Mouse (Mus musculus) layer of hippocampus, adult 2 months (tissue): ENCODE measurements around the gene Olfr1510. TPM values are rescaled to one million over a fixed set of nuclear protein-coding genes. Genes with fewer than 3 reads are reported as not detected.
"Not testable (repeated sequence)": the region's sequence is repeated elsewhere in the genome, so short reads cannot be mapped to it uniquely, and the experiment has no call there.

Experiments
- DNase-seq, 2 experiments: peaks; one replicate each; pipeline ENCODE4 v3.0.0; 2022; ENCODE audit warnings: low spot score in 2 of 2
- H3K27ac ChIP-seq: fragments of 200-600 bp; 2 replicates; pipeline ENCODE4 v1.8.1; 2022
- H3K4me3 ChIP-seq: fragments of 200-600 bp; 2 replicates; pipeline ENCODE4 v1.8.1; 2022; ENCODE audit warnings: mild to moderate bottlenecking
- CTCF ChIP-seq: fragments of 200-600 bp; conservative IDR thresholded peaks from 2 replicates; pipeline ENCODE4 v1.8.1; 2022; ENCODE audit warnings: antibody characterized with exemption, mild to moderate bottlenecking, moderate library complexity
- long read RNA-seq, 2 experiments: library from polyadenylated mRNA; stranded (forward); transcript quantifications; one replicate each; pipeline ENCODE4 v2.0.0; 2021; ENCODE audit warnings: borderline mapping rate in 2 of 2
- total RNA-seq, 2 experiments: library from RNA; stranded (reverse); gene quantifications; 2 replicates each; pipeline ENCODE4 v1.2.3; 2021

Gene Olfr1510
- total RNA-seq = not detected
- long read RNA-seq, experiment 1 = 0 reads
- long read RNA-seq, experiment 2 = 0 reads

DNA sequence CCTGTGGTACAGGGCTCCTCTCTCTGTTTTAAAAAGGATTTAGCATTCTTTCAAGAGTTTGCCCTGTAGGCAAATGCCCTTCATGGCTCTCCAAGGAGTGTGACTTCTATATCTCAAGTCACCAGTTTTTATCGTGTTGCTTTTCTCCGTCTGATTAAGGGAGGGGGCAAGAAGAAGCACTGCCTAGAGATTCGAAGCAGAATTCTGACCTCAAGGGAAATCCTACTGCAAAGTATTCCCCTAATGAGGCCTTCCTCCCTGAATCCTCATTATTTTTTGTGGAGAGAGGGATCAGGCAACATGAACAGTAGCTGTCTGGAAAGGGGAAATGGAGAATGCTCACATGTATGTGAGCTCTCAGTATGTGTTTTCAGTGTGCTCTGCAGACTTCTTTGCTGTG is at the start of gene Olfr1510:
TSS of gene Olfr1510 (minus strand) at position 101 of the 400 bp plus-strand sequence.
- Histone ChIP-seq H3K4me3 (no peak within 1 kb of the TSS), H3K27ac (no peak within 1 kb of the TSS)
- no peak for DNase-seq
- TF ChIP-seq CTCF = no peak

DNA sequence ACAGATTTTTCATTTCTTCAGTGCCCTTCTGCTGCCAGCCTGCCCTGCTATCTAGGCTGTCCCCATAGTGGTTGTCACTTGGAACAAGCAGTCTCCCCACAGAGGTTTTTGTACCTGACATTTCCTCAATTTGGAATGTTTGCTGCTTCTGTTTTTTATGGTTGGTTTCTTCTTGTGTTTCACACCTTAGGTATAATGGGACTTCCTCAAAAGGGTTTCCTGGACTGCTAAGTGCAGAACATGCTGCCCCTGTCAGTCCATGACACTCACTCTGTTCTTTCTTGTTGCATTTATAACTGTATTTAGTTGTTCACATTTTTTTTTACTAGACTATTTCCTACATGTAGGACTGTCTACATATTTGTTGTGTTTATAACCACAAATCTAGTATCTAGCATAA is 47.8 kb upstream of the Olfr1510 start:
- no peak overlapping the region for H3K4me3 ChIP-seq
- H3K27ac ChIP-seq = no peak overlapping the region
- no peak for DNase-seq
- no peak for TF ChIP-seq CTCF

DNA sequence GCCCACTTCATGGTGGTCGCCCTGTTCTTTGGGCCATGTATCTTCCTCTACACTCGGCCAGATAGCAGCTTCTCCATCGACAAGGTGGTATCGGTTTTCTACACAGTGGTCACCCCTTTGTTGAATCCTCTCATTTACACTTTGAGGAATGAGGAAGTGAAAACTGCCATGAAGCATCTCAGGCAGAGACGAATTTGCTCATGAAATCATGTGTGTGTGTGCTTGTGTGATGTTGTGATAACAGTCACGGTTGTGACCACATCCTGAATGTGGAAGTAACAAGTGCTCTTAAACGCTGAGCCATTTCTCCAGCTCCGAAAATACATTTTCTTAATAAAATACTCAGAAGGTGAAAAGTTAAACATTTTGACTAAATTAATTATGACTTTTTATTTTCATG is 37.0 kb upstream of the Olfr1510 start:
- no peak for DNase-seq
- Histone ChIP-seq H3K27ac (no peak overlapping the region), H3K4me3 (no peak overlapping the region)
- TF ChIP-seq CTCF = no peak

DNA sequence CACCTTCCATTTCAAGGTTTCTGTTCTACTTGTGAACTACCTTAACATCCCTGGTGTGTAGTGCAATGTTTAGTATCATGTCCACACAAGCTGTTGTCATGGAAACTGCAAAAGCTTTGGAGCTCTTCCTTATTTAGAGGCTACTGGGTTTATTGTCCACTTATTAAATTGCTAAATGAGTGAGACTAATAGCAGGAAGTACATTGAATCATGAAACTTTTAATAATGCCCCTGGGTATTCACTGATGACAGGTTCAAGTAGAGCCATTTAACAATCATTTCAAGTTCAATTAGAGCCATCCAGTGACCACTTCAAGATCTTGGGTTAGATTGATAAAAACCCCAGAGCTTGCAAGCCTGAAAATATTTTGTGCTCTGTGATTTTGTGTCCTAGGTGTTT is 28.5 kb upstream of the Olfr1510 start, which contains the start of gene Olfr1509:
TSS of gene Olfr1509 (plus strand) at position 301 of the 400 bp plus-strand sequence.
- Histone ChIP-seq H3K27ac (no peak within 1 kb of the TSS), H3K4me3 (no peak within 1 kb of the TSS)
- TF ChIP-seq CTCF = no peak
- DNase-seq = no peak

DNA sequence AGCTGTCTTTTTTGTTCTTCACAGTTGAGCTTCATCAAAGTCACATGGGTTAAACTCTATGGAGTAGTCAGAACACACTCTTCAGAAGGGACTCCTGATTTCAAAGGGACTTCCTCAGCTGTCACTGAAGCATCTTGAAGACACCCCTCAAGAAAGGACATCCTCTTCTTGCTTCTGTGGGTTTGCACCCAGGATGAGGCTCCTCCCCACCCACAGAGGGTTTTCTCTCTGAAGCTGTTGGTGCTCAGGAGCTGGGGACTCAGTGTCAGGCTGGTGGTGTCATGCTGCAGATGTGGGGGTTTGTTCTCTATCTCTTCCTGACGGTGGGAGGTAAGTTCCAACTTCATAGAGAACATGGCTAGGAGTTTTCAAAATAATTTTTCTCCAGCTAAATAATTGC is 13.5 kb upstream of the Olfr1510 start:
- no peak overlapping the region for H3K27ac ChIP-seq

DNA sequence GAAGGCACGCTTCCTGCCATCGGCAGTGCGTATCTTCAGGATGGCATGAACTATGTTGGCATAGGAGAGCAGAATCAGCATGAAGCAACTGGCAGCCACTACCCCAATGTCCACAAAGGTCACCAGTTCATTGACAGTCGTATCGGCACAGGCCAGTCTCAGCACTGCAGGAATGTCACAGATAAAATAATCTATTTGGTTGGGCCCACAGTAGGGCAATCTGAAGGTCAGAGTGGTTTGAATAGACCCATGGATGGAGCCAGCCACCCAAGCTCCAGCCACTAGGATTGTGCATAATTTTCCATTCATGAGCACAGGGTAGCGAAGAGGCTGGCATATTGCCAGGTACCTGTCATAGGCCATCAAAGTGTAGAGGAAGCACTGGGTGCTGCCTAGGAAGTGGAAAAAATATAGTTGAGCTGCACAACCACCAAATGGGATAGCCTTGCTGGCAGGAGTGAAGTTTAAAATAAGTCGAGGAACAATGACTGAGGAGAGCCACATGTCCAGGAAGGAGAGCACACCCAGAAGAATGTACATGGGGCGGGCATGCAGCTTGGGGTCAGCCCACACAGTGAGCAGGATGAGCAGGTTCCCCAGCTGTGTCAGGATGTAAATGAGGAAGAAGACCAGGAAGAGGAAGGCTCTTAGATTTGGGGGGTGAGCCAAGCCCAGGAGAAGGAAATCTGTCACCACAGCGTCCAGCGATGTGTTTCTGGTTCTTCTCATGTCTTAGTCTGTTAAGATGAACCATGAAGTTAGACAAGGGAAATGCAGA is 3.8 kb downstream of the Olfr1510 start:
- H3K27ac ChIP-seq, H3K4me3 ChIP-seq, DNase-seq: not testable (repeated sequence)

More for the DNA sequence above, 13.5 kb upstream of the Olfr1510 start:
- no peak for TF ChIP-seq CTCF
- no peak for DNase-seq
- H3K4me3 ChIP-seq = no peak overlapping the region

DNA sequence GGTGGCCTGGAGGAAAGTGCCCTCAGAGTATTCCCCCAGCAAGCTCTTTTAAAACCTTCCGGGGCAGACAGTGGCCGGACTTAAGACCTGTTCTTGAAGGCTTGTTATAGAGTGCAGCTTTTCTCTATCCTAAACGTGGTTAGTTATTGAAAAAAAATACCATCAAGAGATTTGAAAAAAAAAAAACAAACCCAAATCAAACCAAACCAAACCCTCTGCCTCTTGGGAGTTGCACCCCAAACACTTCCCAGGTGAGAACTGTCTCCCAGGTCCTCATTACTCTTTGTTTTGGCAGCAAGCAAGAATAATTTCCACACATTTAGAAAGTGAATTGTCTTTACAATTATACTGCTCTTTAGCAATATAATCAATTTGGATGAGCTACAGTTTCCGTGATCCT is 16.9 kb downstream of the Olfr1510 start, which contains the start of gene Olfr1511:
TSS of gene Olfr1511 (minus strand) at position 101 of the 400 bp plus-strand sequence.
- DNase-seq = no peak
- H3K27ac ChIP-seq = no peak within 1 kb of the TSS
- H3K4me3 ChIP-seq = no peak within 1 kb of the TSS
- no peak for TF ChIP-seq CTCF

DNA sequence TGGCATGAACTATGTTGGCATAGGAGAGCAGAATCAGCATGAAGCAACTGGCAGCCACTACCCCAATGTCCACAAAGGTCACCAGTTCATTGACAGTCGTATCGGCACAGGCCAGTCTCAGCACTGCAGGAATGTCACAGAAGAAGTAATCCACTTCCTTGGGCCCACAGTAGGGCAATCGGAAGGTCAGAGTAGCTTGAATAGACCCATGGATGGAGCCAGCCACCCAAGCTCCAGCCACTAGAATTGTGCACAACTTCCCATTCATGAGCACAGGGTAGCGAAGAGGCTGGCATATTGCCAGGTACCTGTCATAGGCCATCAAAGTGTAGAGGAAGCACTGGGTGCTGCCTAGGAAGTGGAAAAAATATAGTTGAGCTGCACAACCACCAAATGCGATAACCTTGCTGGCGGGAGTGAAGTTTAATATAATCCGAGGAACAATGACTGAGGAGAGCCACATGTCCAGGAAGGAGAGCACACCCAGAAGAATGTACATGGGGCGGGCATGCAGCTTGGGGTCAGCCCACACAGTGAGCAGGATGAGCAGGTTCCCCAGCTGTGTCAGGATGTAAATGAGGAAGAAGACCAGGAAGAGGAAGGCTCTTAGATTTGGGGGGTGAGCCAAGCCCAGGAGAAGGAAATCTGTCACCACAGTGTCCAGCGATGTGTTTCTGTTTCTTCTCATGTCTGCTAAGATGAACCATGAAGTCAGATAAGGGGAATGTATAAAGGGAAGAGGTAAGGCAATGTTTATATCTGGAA is 23.9 kb downstream of the Olfr1510 start:
- not testable (repeated sequence) for H3K4me3 ChIP-seq, DNase-seq

DNA sequence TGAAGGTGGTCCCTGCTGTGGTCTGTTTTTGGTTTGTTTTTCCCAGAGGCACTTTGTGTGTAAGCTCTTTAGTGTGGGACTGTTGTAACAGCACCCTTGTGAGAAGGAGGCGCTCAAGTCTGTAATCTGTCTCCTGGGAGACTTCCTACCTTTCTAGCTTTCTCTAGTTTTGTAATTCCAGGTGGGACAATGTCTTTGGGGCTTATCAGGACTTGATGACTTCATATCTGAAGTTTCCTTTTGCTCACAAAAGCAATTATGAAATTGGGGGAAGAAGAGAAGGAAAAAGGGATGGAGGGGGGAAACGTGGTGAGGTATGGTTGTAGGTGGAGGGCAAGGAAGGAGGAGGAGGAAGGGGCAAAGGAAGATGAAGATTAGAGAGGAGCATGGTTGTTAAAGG is 35.1 kb downstream of the Olfr1510 start, which contains the start of gene Olfr1512:
TSS of gene Olfr1512 (minus strand) at position 101 of the 400 bp plus-strand sequence.
- Histone ChIP-seq H3K4me3 (no peak within 1 kb of the TSS), H3K27ac (no peak within 1 kb of the TSS)
- no peak for DNase-seq
- TF ChIP-seq CTCF = no peak

More for the DNA sequence above, 23.9 kb downstream of the Olfr1510 start:
- H3K27ac ChIP-seq = not testable (repeated sequence)

DNA sequence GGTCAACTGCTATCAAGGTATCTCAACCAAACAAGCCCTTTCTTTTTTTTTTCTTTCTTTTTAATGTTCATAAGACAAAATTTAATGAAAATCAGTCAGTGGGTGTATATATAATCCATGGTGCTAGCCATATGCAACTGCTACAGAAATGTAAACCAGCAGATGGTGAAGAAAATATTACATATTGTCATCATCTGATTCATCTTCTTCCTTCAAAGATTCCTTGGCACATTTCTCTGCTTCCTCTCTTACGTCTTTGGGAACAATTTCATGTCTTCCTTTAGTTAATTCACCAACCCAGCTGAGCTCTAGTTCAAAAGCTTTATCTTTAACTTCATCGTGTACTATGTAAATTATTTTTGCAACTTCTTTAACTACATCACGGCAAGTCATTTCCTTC is 45.4 kb downstream of the Olfr1510 start:
- Histone ChIP-seq H3K27ac (no peak overlapping the region), H3K4me3 (no peak overlapping the region)
- peak in 1 of 2 experiments; percentile 36 for DNase-seq
- no peak for TF ChIP-seq CTCF

Other genes with a start within 250 kb of the Olfr1510 start
- gene Supt16, start 217.0 kb downstream of the Olfr1510 start, total RNA-seq = 10 to 100 TPM; 53.4 to 53.9 TPM
- 100 to 1,000 TPM; 126 to 138 TPM for gene Chd8, start 156.6 kb downstream of the Olfr1510 start, total RNA-seq
- 10 to 100 TPM; 63.9 to 66.0 TPM for gene Tox4, start 135.2 kb downstream of the Olfr1510 start, total RNA-seq
- gene Rab2b, start 134.8 kb downstream of the Olfr1510 start, total RNA-seq = 10 to 100 TPM; 35.4 to 36.2 TPM
- 10 to 100 TPM; 43.7 to 47.9 TPM for gene Mettl3, start 109.2 kb downstream of the Olfr1510 start, total RNA-seq
- 10 to 100 TPM; 44.5 to 45.3 TPM for gene Sall2, start 85.6 kb downstream of the Olfr1510 start, total RNA-seq
- not detected for gene Olfr1513, start 58.0 kb downstream of the Olfr1510 start, total RNA-seq
- not detected for gene Olfr1512, start 35.2 kb downstream of the Olfr1510 start, total RNA-seq
- gene Olfr1511, start 17.0 kb downstream of the Olfr1510 start, total RNA-seq = not detected
- gene Olfr1509, start 28.6 kb upstream of the Olfr1510 start, total RNA-seq = not detected
- gene Olfr1508, start 53.1 kb upstream of the Olfr1510 start, total RNA-seq = not detected
- gene Olfr1507, start 81.4 kb upstream of the Olfr1510 start, total RNA-seq = not detected